Mouse (Mus musculus) stomach, postnatal 0 days (tissue): Measurements from ENCODE around the gene Cmtm5.

ENCODE experiments used
- CTCF ChIP-seq: IDR thresholded peaks from 2 replicates; pipeline ENCODE4 v1.5.1; 2016; ENCODE audit warnings: antibody characterized with exemption, low read depth, mild to moderate bottlenecking, moderate library complexity
- EP300 ChIP-seq: optimal IDR thresholded peaks from 2 replicates; pipeline ENCODE3; 2016; ENCODE audit warnings: antibody characterized with exemption

GRCm38 (mm10) chr14:54913343-54913742, 22.7 kb upstream of the Cmtm5 start:
- TF ChIP-seq EP300 (no peak), CTCF (no peak)
